Mouse (Mus musculus) G1E (cell line): ENCODE measurements around the gene Abca17. TPM values are rescaled to one million over a fixed set of nuclear protein-coding genes. Genes with fewer than 3 reads are reported as not detected.

Source experiments
- ATAC-seq: 2 replicates; pipeline ENCODE4 v1.8.0; 2016; ENCODE audit warnings: mild to moderate bottlenecking; ENCODE audit not compliant: insufficient number of reproducible peaks, poor library complexity, low FRiP score, severe bottlenecking; ENCODE audit errors: extremely low read depth
- DNase-seq: peaks from one replicate; pipeline ENCODE4 v3.0.0; 2012; ENCODE audit warnings: low spot score
- H3K27me3 ChIP-seq: 2 replicates; pipeline ENCODE4 v1.6.1; 2012; ENCODE audit warnings: mild to moderate bottlenecking, low read length, inconsistent platforms; ENCODE audit not compliant: insufficient read depth
- H3K36me3 ChIP-seq: replicated peaks from 2 replicates; pipeline ENCODE3; 2012; ENCODE audit warnings: mild to moderate bottlenecking, inconsistent platforms
- H3K4me1 ChIP-seq: 2 replicates; pipeline ENCODE4 v1.6.1; 2012; ENCODE audit warnings: low read depth, low read length, inconsistent platforms, mixed read lengths; ENCODE audit not compliant: insufficient read depth
- H3K4me3 ChIP-seq: 2 replicates; pipeline ENCODE4 v1.5.1; 2012; ENCODE audit warnings: low read depth, mild to moderate bottlenecking, inconsistent platforms, low read length, moderate library complexity, mixed read lengths
- H3K9me3 ChIP-seq: replicated peaks from 2 replicates; pipeline ENCODE4 v1.6.1; 2012; ENCODE audit warnings: inconsistent platforms
- CTCF ChIP-seq: IDR thresholded peaks from 2 replicates; pipeline ENCODE4 v1.5.1; 2012; ENCODE audit warnings: low read depth, low read length, inconsistent platforms, mixed read lengths
- GATA1 ChIP-seq: IDR thresholded peaks from 2 replicates; pipeline ENCODE4 v1.6.1; 2012; ENCODE audit warnings: borderline replicate concordance, low read length, inconsistent platforms, mixed read lengths
- GATA2 ChIP-seq: IDR thresholded peaks from 2 replicates; pipeline ENCODE4 v1.6.1; 2012; ENCODE audit warnings: low read depth, low read length, inconsistent platforms, borderline replicate concordance
- POLR2AphosphoS5 ChIP-seq: IDR thresholded peaks from 2 replicates; pipeline ENCODE4 v1.6.1; 2012; ENCODE audit warnings: low read depth, low read length, inconsistent platforms; ENCODE audit not compliant: insufficient replicate concordance
- TAL1 ChIP-seq: conservative IDR thresholded peaks from 2 replicates; pipeline ENCODE4 v1.6.1; 2012; ENCODE audit warnings: low read depth, low read length, inconsistent platforms, mixed read lengths
- polyA plus RNA-seq: library from polyadenylated mRNA; stranded (reverse); fragments of >175 nt; gene quantifications from 2 replicates; pipeline ENCODE4 v1.2.3, GENCODE M21; 2012
- total RNA-seq, 2 experiments: library from RNA; stranded (forward) in 1 of 2; stranded (reverse) in 1 of 2; fragments of 200-1000 nt in 1 of 2; fragments of >200 nt in 1 of 2; fragmentation: Nextera tagmentation in 1 of 2; gene quantifications; 2 replicates each; pipeline ENCODE4 v1.2.3; 2014 to 2017

The Abca17 gene
- total and polyA plus RNA-seq, 3 experiments, result under 0.01 TPM; not detected in 2

DNA sequence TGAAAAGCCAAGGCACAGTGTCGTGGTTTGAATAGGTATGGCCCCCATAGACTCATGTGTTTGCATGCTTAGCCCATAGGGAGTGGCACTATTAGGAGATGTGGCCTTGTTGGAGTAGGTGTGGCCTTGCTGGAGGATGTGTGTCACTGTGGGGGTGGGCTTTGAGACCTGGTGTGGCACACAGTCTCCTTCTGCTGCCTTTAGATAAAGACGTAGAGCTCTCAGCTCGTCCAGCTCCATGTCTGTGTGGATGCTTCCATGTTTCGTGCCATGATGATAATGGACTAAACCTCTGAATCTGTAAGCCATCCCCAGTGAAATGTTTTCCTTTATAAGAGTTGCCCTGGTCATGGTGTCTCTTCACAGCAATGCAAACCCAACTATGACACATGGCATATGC is 71.0 kb downstream of the Abca17 start:
- TF ChIP-seq POLR2AphosphoS5 (no peak), GATA1 (no peak), TAL1 (no peak)
- ATAC-seq (no peak), DNase-seq (no peak)
- no peaks in the 10 kb centered on the region for H3K4me1 ChIP-seq
- H3K27me3 ChIP-seq, result peaks cover 16% of the 10 kb centered on the region
- 0 out of 2 replicates have a peak, but pooled peaks cover 2% of the 10 kb centered on the region for H3K9me3 ChIP-seq
- H3K4me3 ChIP-seq, result no peak overlapping the region
- no peaks in the 10 kb centered on the region for H3K36me3 ChIP-seq

DNA sequence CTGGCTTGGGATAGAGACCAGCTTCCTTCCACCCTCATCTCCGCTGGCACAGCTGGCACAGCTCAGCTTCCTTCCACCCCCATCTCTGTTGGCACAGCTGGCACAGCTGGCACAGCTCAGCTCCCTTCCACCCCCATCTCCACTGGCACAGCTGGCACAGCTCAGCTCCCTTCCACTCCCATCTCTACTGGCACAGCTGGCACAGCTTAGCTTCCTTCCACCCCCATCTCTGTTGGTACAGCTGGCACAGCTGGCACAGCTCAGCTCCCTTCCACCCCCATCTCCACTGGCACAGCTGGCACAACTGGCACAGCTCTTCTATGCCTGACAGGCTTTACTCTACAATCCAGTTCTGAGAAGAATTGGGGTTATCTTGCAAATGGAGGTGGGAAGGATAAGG is 83.7 kb downstream of the Abca17 start:
- no peak overlapping the region for H3K4me3 ChIP-seq
- peaks cover 26% of the 10 kb centered on the region for H3K27me3 ChIP-seq
- DNase-seq, result no peak
- peaks cover 8% of the 10 kb centered on the region for H3K9me3 ChIP-seq
- TF ChIP-seq GATA2 (no peak), TAL1 (no peak), CTCF (no peak), GATA1 (no peak), POLR2AphosphoS5 (no peak)
- H3K36me3 ChIP-seq, result no peaks in the 10 kb centered on the region
- no peaks in the 10 kb centered on the region for H3K4me1 ChIP-seq
- no peak for ATAC-seq

DNA sequence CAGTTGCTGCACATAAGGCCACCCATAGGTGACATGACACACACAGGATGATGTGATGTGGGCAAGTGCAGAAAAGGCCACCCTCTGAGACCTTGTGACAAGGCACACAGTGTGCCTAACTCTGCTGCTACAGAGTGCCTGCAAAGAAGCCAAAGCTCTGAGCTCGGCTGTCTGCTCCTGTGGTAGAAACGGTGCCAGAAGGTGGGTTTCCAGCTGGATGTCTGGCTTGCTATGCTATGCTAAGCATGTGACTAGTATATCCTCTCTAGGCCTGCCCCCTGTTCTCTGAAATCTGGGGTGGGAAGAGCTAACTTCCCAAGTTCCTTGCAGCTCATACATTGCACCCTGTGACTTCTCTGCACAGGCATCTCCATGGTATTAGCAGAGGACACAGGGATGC is 86.1 kb downstream of the Abca17 start:
- peaks cover 4% of the 10 kb centered on the region for H3K9me3 ChIP-seq
- H3K27me3 ChIP-seq, result peaks cover 26% of the 10 kb centered on the region
- TF ChIP-seq CTCF (no peak), TAL1 (no peak), GATA2 (no peak), POLR2AphosphoS5 (no peak), GATA1 (no peak)
- DNase-seq (no peak), ATAC-seq (no peak)
- H3K36me3 ChIP-seq, result no peaks in the 10 kb centered on the region
- H3K4me3 ChIP-seq, result no peak overlapping the region
- no peaks in the 10 kb centered on the region for H3K4me1 ChIP-seq

DNA sequence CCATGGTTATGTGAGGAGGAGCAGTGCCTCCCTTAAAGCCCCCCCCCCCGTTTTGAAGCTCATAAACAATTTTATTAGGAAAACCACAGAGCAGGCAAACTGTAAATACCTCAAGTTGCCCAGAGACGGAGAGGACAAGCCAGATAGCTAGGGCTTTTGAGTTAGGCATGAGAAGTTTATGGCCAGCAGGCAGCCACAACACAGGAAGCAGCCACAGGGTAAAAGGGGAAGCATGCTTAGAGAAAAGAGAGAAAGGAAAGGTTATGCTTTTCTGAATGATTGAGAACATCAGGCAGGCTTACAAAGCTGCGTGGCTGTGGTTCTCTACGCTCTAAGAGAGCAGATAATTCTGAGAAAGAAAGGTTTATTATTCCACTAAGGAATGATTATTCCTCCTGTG is 90.4 kb downstream of the Abca17 start:
- TF ChIP-seq CTCF (no peak), GATA1 (no peak), POLR2AphosphoS5 (no peak), TAL1 (no peak), GATA2 (no peak)
- peaks cover 7% of the 10 kb centered on the region for H3K27me3 ChIP-seq
- no peak for ATAC-seq
- H3K9me3 ChIP-seq, result peaks cover 4% of the 10 kb centered on the region
- no peaks in the 10 kb centered on the region for H3K36me3 ChIP-seq
- no peak overlapping the region for H3K4me3 ChIP-seq
- DNase-seq, result no peak
- no peaks in the 10 kb centered on the region for H3K4me1 ChIP-seq

DNA sequence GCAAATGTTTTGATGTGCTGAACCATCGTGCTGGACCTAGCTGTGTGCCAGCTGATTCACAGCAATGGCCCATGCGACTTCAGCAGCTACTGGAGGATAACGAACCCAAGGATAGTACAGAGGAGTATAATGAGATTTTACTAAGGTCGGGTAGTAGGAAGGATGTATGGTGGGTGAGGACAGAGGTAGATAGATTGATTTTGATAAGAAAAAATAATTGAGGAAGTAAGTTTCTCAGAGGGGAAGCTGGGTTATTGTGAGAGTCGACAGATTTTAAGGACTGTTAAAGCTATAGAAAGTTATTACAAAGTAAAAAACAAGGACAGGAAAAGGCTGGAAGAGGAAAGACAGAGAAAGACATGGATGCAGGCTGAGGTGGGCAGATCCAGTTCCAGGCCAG is 91.2 kb downstream of the Abca17 start:
- DNase-seq (no peak), ATAC-seq (no peak)
- TF ChIP-seq POLR2AphosphoS5, result no peak
- TF ChIP-seq TAL1, result no peak
- no peak for TF ChIP-seq CTCF
- TF ChIP-seq GATA1, result no peak
- TF ChIP-seq GATA2, result no peak
- peaks cover 4% of the 10 kb centered on the region for H3K9me3 ChIP-seq
- H3K4me1 ChIP-seq, result no peaks in the 10 kb centered on the region
- peaks cover 3% of the 10 kb centered on the region; the same call in 1 of the 2 replicates for H3K27me3 ChIP-seq
- H3K36me3 ChIP-seq, result no peaks in the 10 kb centered on the region
- H3K4me3 ChIP-seq, result no peak overlapping the region

DNA sequence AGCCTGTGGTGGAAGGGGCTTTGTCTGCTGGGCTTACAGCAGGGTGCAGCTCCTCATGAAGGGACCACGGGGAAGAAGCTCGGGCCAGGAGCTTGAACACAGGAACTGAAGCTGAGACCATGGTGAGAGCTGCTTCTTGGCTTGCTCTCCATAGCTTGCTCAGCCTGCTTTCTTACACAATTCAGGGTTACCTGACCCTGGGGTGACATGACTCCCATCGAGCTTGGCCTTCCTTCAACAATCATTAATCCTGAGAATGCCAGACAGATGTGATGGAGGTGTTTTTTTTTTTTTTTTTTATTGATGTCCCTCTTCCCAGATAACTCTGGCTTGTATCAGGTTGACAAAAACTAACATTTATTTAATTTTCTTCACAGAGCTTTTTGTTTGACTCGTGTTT is 91.9 kb downstream of the Abca17 start:
- Histone ChIP-seq H3K9me3 (peaks cover 2% of the 10 kb centered on the region), H3K4me3 (no peak overlapping the region), H3K27me3 (no peaks in the 10 kb centered on the region; the same call in 1 of the 2 replicates), H3K36me3 (no peaks in the 10 kb centered on the region), H3K4me1 (no peaks in the 10 kb centered on the region)
- no peak for DNase-seq
- ATAC-seq, result no peak
- TF ChIP-seq CTCF, result no peak
- no peak for TF ChIP-seq TAL1
- no peak for TF ChIP-seq GATA1
- TF ChIP-seq POLR2AphosphoS5, result no peak
- no peak for TF ChIP-seq GATA2

DNA sequence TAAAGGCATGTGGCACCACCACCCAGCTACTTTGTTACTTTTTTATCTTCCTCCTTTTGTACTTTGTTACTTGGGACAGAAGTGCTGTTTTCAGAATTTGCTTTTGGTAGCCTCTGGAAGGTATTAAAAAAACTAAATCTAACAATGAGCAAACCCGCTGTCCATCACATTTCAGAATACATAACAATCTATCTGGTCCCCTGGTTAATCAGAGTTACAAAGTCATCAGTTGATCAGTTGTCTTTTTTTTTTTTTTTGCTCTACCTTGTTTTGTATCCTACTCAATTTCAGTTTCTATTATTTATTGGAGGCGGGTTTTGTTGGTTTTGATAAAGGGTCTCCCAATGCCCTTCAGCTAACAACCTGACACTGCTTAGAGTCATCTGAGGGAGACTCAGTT is 98.5 kb downstream of the Abca17 start:
- ATAC-seq (no peak), DNase-seq (no peak)
- peak overlapping the region; percentile 90; the same call in 1 of the 2 replicates for H3K4me3 ChIP-seq
- H3K27me3 ChIP-seq, result no peaks in the 10 kb centered on the region
- H3K36me3 ChIP-seq, result peaks cover 26% of the 10 kb centered on the region
- TF ChIP-seq CTCF (no peak), POLR2AphosphoS5 (no peak), GATA1 (no peak), GATA2 (no peak), TAL1 (no peak)
- no peaks in the 10 kb centered on the region for H3K9me3 ChIP-seq
- H3K4me1 ChIP-seq, result peaks cover 26% of the 10 kb centered on the region
